Comparison of ENCODE assay signal across 8 mouse cellular contexts in the genomic region with DNA sequence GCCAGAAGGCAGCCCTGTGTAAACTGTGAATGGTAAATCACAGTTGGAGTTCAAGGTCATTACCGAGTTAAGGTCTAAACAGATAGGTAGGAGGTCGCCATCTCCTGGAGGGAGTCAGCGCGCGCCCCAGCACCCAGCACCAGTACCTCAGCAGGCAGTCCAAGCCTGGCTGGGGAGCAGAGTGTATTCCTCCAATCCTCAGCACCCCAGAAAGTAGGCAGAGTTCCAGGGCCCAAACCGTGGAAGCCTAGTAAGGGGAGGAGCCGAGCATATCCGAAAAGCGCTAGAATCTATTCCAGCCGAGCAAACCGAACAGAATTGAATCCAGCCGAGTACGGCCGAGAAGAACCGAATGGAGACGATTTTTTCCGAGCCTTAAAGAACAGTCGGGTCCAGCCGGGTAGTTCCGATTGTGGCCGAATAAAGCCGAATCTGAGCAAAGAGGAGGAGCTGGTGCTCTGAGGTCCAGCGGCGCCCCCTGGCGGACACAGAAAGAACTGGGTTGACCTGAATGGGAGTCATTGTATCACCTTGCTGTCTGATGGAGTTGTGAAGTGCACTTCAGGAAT. TPM values are rescaled to one million over a fixed set of nuclear protein-coding genes. Genes with fewer than 3 reads are reported as not detected.
DNase-seq lines count a peak whose midpoint lies in the region; ATAC-seq lines count a peak whose summit lies in the region.

No protein-coding gene starts in this region.

- H3K27me3 ChIP-seq in hindbrain, embryonic 16.5 days (replicated peaks; ENCODE audit: control insufficient read depth, insufficient read depth, low read length), result no peaks in the 10 kb centered on the region

- H3K79me2 ChIP-seq in macrophage (ENCODE audit: inconsistent target), result no peaks in the 10 kb centered on the region

- H3K9me3 ChIP-seq in hindbrain, embryonic 16.5 days (ENCODE audit: control insufficient read depth, low read length), result no peaks in the 10 kb centered on the region

- peak; percentile 93 for ATAC-seq in hindbrain, embryonic 16.5 days

- peak; percentile 75 for DNase-seq in WW6 (ENCODE audit: low read depth, low spot score)
- DNase-seq in cerebellum, postnatal 4 days (ENCODE audit: low spot score in 2 of 2), result peak; percentile 98 to 99
- peak; percentile 99 for DNase-seq in gastrocnemius, adult 18-20 months (ENCODE audit: low spot score)
- DNase-seq in left cerebral cortex, adult 18-20 months (ENCODE audit: low spot score in 2 of 2), result peak; percentile 100
- DNase-seq in right cerebral cortex, adult 18-20 months, result peak; percentile 99
- DNase-seq in urinary bladder, postnatal 10 days (ENCODE audit: low spot score), result peak; percentile 93

- H3K27ac ChIP-seq in hindbrain, embryonic 16.5 days (ENCODE audit: low read depth, low read length), result peak overlapping the region; percentile 87
- H3K27ac ChIP-seq in macrophage, result no peak overlapping the region

- peak overlapping the region; percentile 36 for H3K4me3 ChIP-seq in hindbrain, embryonic 16.5 days (ENCODE audit: low read length)
- H3K4me3 ChIP-seq in macrophage (ENCODE audit: inconsistent target), result peak overlapping the region; percentile 6; the same call in 1 of the 2 replicates

- peak overlapping the region; percentile 61 for H3K4me2 ChIP-seq in hindbrain, embryonic 16.5 days (ENCODE audit: low read length)

- H3K4me1 ChIP-seq in hindbrain, embryonic 16.5 days (ENCODE audit: control insufficient read depth, insufficient read depth, low read depth, low read length), result peaks cover 23% of the 10 kb centered on the region

- WGBS in hindbrain, embryonic 16.5 days, result under 1% methylated on average over 25 of the region's 25 CpGs
- WGBS in macrophage (ENCODE audit: missing documents), result 2% methylated on average over 25 of the region's 25 CpGs

- peak overlapping the region; percentile 59; the same call in 1 of the 2 replicates for H3K9ac ChIP-seq in hindbrain, embryonic 16.5 days (ENCODE audit: low read depth, low read length)

- H3K36me3 ChIP-seq in hindbrain, embryonic 16.5 days (ENCODE audit: control insufficient read depth, insufficient read depth, low read length), result no peaks in the 10 kb centered on the region
- H3K36me3 ChIP-seq in macrophage (ENCODE audit: inconsistent target), result no peaks in the 10 kb centered on the region

RNA-seq across cellular contexts. Expression of gene C1qtnf6, which starts 0.8 kb away (rescaled TPM):
- 1 to 10 TPM; 1.0 to 2.4 TPM for total RNA-seq in gastrocnemius, adult 18-20 months (2021)
- polyA plus RNA-seq in hindbrain, embryonic 16.5 days (2015; fragmentation: Nextera tagmentation; extraction: Ambion mirVana), result 9.9 and 11.6 TPM in 2 replicates
- total RNA-seq in left cerebral cortex, adult 18-20 months (2021), result 1 to 10 TPM in 1 of 2 experiments, under 1 TPM in 1; 0.84 to 1.3 TPM
- total RNA-seq in macrophage (2018; cell fraction: chromatin; rRNA removed), result 1 to 10 TPM in 11 of 26 experiments, under 1 TPM in 12, not detected in 3; 0.38 to 6.8 (median 0.99) TPM
- 1 to 10 TPM; 2.4 to 6.5 (median 4.2) TPM for total RNA-seq in macrophage (2018; cell fraction: cytosol; rRNA removed)
- total RNA-seq in macrophage (2018; cell fraction: nucleus; rRNA removed), result 1 to 10 TPM; 1.3 to 5.2 (median 2.9) TPM
- 2.9 to 6.5 TPM (median 3.7 TPM) in 3 replicates for polyA plus RNA-seq in macrophage (2018)

RNA-seq across cellular contexts. Expression of gene Sstr3, which starts 12.5 kb away (rescaled TPM):
- total RNA-seq in gastrocnemius, adult 18-20 months (2021), result not detected
- 0.95 and 1.1 TPM in 2 replicates for polyA plus RNA-seq in hindbrain, embryonic 16.5 days (2015; fragmentation: Nextera tagmentation; extraction: Ambion mirVana)
- total RNA-seq in left cerebral cortex, adult 18-20 months (2021), result 10 to 100 TPM; 22.1 to 25.2 TPM
- not detected for total RNA-seq in macrophage (2018; cell fraction: chromatin; rRNA removed)
- not detected for total RNA-seq in macrophage (2018; cell fraction: cytosol; rRNA removed)
- not detected for total RNA-seq in macrophage (2018; cell fraction: nucleus; rRNA removed)
- not detected in 3 replicates for polyA plus RNA-seq in macrophage (2018)

RNA-seq across cellular contexts. Expression of gene Il2rb, which starts 36.9 kb away (rescaled TPM):
- not detected for total RNA-seq in gastrocnemius, adult 18-20 months (2021)
- polyA plus RNA-seq in hindbrain, embryonic 16.5 days (2015; fragmentation: Nextera tagmentation; extraction: Ambion mirVana), result 0.26 and 0.37 TPM in 2 replicates
- under 1 TPM in 1 of 2 experiments, not detected in 1; 0.28 TPM for total RNA-seq in left cerebral cortex, adult 18-20 months (2021)
- total RNA-seq in macrophage (2018; cell fraction: chromatin; rRNA removed), result not detected
- under 1 TPM in 13 of 26 experiments, not detected in 13; 0.04 to 0.27 (median 0.07) TPM for total RNA-seq in macrophage (2018; cell fraction: cytosol; rRNA removed)
- total RNA-seq in macrophage (2018; cell fraction: nucleus; rRNA removed), result under 1 TPM in 2 of 26 experiments, not detected in 24; 0.21 to 0.36 TPM
- 0.12 to 0.16 TPM in 2 of 3 replicates, not detected in the other for polyA plus RNA-seq in macrophage (2018)

RNA-seq across cellular contexts. Expression of gene Rac2, which starts 40.6 kb away (rescaled TPM):
- total RNA-seq in gastrocnemius, adult 18-20 months (2021), result 1 to 10 TPM in 1 of 2 experiments, under 1 TPM in 1; 0.96 to 1.8 TPM
- polyA plus RNA-seq in hindbrain, embryonic 16.5 days (2015; fragmentation: Nextera tagmentation; extraction: Ambion mirVana), result 4.0 and 5.7 TPM in 2 replicates
- total RNA-seq in left cerebral cortex, adult 18-20 months (2021), result 1 to 10 TPM; 2.9 to 4.6 TPM
- 100 to 1,000 TPM in 15 of 26 experiments, 10 to 100 TPM in 11; 32.8 to 268 (median 126) TPM for total RNA-seq in macrophage (2018; cell fraction: chromatin; rRNA removed)
- 100 to 1,000 TPM; 202 to 920 (median 428) TPM for total RNA-seq in macrophage (2018; cell fraction: cytosol; rRNA removed)
- 100 to 1,000 TPM in 18 of 26 experiments, 10 to 100 TPM in 8; 52.1 to 327 (median 189) TPM for total RNA-seq in macrophage (2018; cell fraction: nucleus; rRNA removed)
- 169 to 717 TPM (median 258 TPM) in 3 replicates for polyA plus RNA-seq in macrophage (2018)

Comparison
In these comparisons a context has a peak if more than half of its experiments do, and no peak if none do; other contexts are left out.
1. RNA of gene Sstr3, which starts 12.5 kb away (total RNA-seq): 22.1 to 25.2 TPM in left cerebral cortex, adult 18-20 months; not detected in gastrocnemius, adult 18-20 months; every median in the first group is over 10 times any median in the second.
2. Peak in every context shown above with its lines, with median percentiles within 50 percentile points of each other: DNase-seq.